9 mouse cellular contexts compared by ENCODE assay signal in genomic region chr17:47394223-47394869, GRCm38 (mm10). TPM values are rescaled to one million over a fixed set of nuclear protein-coding genes. Genes with fewer than 3 reads are reported as not detected.
DNase-seq lines count a peak whose midpoint lies in the region; ATAC-seq and TF ChIP-seq lines count a peak whose summit lies in the region.
"Had no signal": no experiment of that assay in that cellular context is flagged by ENCODE, and none has a peak within 500 bp of the region (broad histone marks: within the 10 kb centered on the region; RNA-seq: fewer than 3 reads in every experiment).

No protein-coding gene starts in this region.

- peak overlapping the region; percentile 38 for H3K4me3 ChIP-seq in forebrain, embryonic 10.5 days
- no peak overlapping the region for H3K4me3 ChIP-seq in forebrain, embryonic 15.5 days
- peak overlapping the region; percentile 70 for H3K4me3 ChIP-seq in bone marrow macrophage, adult 2 months (ENCODE audit: insufficient read depth, low read length)
- peak overlapping the region; percentile 1; the same call in 1 of the 2 replicates for H3K4me3 ChIP-seq in hindbrain, embryonic 12.5 days
- H3K4me3 ChIP-seq in limb, embryonic 14.5 days (replicated peaks; ENCODE audit: low read length), result peak overlapping the region; percentile 32
- no peak overlapping the region for H3K4me3 ChIP-seq in left cerebral cortex, adult 2 months

- 0 out of 2 replicates have a peak, but pooled peaks cover 4% of the 10 kb centered on the region for H3K9me3 ChIP-seq in forebrain, embryonic 10.5 days
- no peaks in the 10 kb centered on the region for H3K9me3 ChIP-seq in forebrain, embryonic 15.5 days
- no peaks in the 10 kb centered on the region for H3K9me3 ChIP-seq in hindbrain, embryonic 12.5 days (replicated peaks)
- H3K9me3 ChIP-seq in limb, embryonic 14.5 days (ENCODE audit: control insufficient read depth, low read length), result no peaks in the 10 kb centered on the region

- no peak for ATAC-seq in forebrain, embryonic 15.5 days (replicated peaks)
- ATAC-seq in hindbrain, embryonic 12.5 days (ENCODE audit: low FRiP score), result no peak
- no peak for ATAC-seq in limb, embryonic 14.5 days (ENCODE audit: low FRiP score, low read depth)

- H3K27me3 ChIP-seq in forebrain, embryonic 10.5 days (ENCODE audit: poor library complexity, severe bottlenecking), result peaks cover 79% of the 10 kb centered on the region
- peaks cover 30% of the 10 kb centered on the region for H3K27me3 ChIP-seq in forebrain, embryonic 15.5 days
- H3K27me3 ChIP-seq in hindbrain, embryonic 12.5 days, result peaks cover 38% of the 10 kb centered on the region
- peaks cover 25% of the 10 kb centered on the region for H3K27me3 ChIP-seq in limb, embryonic 14.5 days (ENCODE audit: control insufficient read depth, insufficient read depth, low read length)

- H3K36me3 ChIP-seq in forebrain, embryonic 10.5 days (replicated peaks), result no peaks in the 10 kb centered on the region
- no peaks in the 10 kb centered on the region for H3K36me3 ChIP-seq in forebrain, embryonic 15.5 days
- H3K36me3 ChIP-seq in hindbrain, embryonic 12.5 days, result no peaks in the 10 kb centered on the region
- no peaks in the 10 kb centered on the region for H3K36me3 ChIP-seq in limb, embryonic 14.5 days (ENCODE audit: control insufficient read depth, insufficient read depth, low read length)

- intact Hi-C loops in left cerebral cortex, adult 2 months (cut with DNase I), result no loop called here

- no peak for TF ChIP-seq POLR2A in bone marrow macrophage, adult 2 months (IDR thresholded peaks at IDR 0.05; ENCODE audit: borderline replicate concordance, low read depth, low read length)
- no peak for TF ChIP-seq POLR2A in limb, embryonic 14.5 days (IDR thresholded peaks at IDR 0.05; ENCODE audit: borderline replicate concordance, extremely low read depth, insufficient read depth, insufficient read length)

- no peak overlapping the region for H3K9ac ChIP-seq in forebrain, embryonic 15.5 days (replicated peaks)
- H3K9ac ChIP-seq in hindbrain, embryonic 12.5 days, result 0 out of 2 replicates have a peak overlapping the region, but pooled peaks have one; percentile 35
- peak overlapping the region; percentile 21; the same call in 1 of the 2 replicates for H3K9ac ChIP-seq in limb, embryonic 14.5 days (ENCODE audit: low read depth, low read length, severe bottlenecking)

- no peak for TF ChIP-seq CTCF in bone marrow macrophage, adult 2 months (IDR thresholded peaks at IDR 0.05; ENCODE audit: low read depth, low read length)
- TF ChIP-seq CTCF in left cerebral cortex, adult 2 months (IDR thresholded peaks at IDR 0.05), result no peak

- 0 out of 2 replicates have a peak overlapping the region, but pooled peaks have one; percentile 6 for H3K27ac ChIP-seq in forebrain, embryonic 10.5 days
- no peak overlapping the region for H3K27ac ChIP-seq in forebrain, embryonic 15.5 days (replicated peaks)
- peak overlapping the region; percentile 24 for H3K27ac ChIP-seq in bone marrow macrophage, adult 2 months (ENCODE audit: insufficient read depth, low read depth, low read length)
- H3K27ac ChIP-seq in hindbrain, embryonic 12.5 days, result no peak overlapping the region
- H3K27ac ChIP-seq in limb, embryonic 14.5 days (replicated peaks; ENCODE audit: low read depth, low read length), result no peak overlapping the region
- no peak overlapping the region for H3K27ac ChIP-seq in left cerebral cortex, adult 2 months

- no peak for DNase-seq in forebrain, embryonic 10.5 days (ENCODE audit: extremely low spot score, low spot score)
- no peak for DNase-seq in limb, embryonic 14.5 days (ENCODE audit: low spot score)
- peak; percentile 38 for DNase-seq in naive thymus-derived CD4-positive, alpha-beta T cell, adult 2 months (ENCODE audit: low read depth)
- no peak for DNase-seq in yolk sac, embryonic 10.5 days (ENCODE audit: low spot score)
- DNase-seq in left cerebral cortex, adult 2 months (ENCODE audit: extremely low spot score in 1 of 2, low spot score in 2 of 2), result no peak

- H3K4me1 ChIP-seq in forebrain, embryonic 10.5 days, result peaks cover 20% of the 10 kb centered on the region
- H3K4me1 ChIP-seq in forebrain, embryonic 15.5 days, result peaks cover 3% of the 10 kb centered on the region
- H3K4me1 ChIP-seq in bone marrow macrophage, adult 2 months (ENCODE audit: control insufficient read depth, insufficient read depth, low read length), result peaks cover 5% of the 10 kb centered on the region; the same call in 1 of the 2 replicates
- peaks cover 11% of the 10 kb centered on the region for H3K4me1 ChIP-seq in hindbrain, embryonic 12.5 days
- H3K4me1 ChIP-seq in limb, embryonic 14.5 days (ENCODE audit: control insufficient read depth, insufficient read depth, low read length), result peaks cover 6% of the 10 kb centered on the region; the same call in 1 of the 2 replicates

- no peak overlapping the region for H3K4me2 ChIP-seq in forebrain, embryonic 15.5 days (replicated peaks)
- peak overlapping the region; percentile 44 for H3K4me2 ChIP-seq in hindbrain, embryonic 12.5 days (replicated peaks)
- H3K4me2 ChIP-seq in limb, embryonic 14.5 days (replicated peaks; ENCODE audit: low read depth, low read length, severe bottlenecking), result peak overlapping the region; percentile 46

- 29% methylated on average over 24 of the region's 24 CpGs for WGBS in forebrain, embryonic 10.5 days
- WGBS in forebrain, embryonic 15.5 days, result 23% methylated on average over 24 of the region's 24 CpGs
- WGBS in hindbrain, embryonic 12.5 days, result 21% methylated on average over 24 of the region's 24 CpGs
- 24% methylated on average over 24 of the region's 24 CpGs for WGBS in limb, embryonic 14.5 days

RNA-seq across cellular contexts. Expression of gene Guca1a, which starts 6.0 kb away (rescaled TPM):
- 0.99 and 1.7 TPM in 2 replicates for polyA plus RNA-seq in forebrain, embryonic 10.5 days (2016; fragmentation: Nextera tagmentation; extraction: Ambion mirVana)
- 0.22 and 0.33 TPM in 2 replicates for polyA plus RNA-seq in forebrain, embryonic 15.5 days (2015; fragmentation: Nextera tagmentation; extraction: Ambion mirVana)
- polyA plus RNA-seq in bone marrow macrophage, adult 2 months (2012; ENCODE audit: insufficient read depth, insufficient read length, missing spikeins), result 20.0 and 22.0 TPM in 2 replicates
- 0.84 and 1.2 TPM in 2 replicates for polyA plus RNA-seq in hindbrain, embryonic 12.5 days (2016; fragmentation: Nextera tagmentation; extraction: Ambion mirVana)
- polyA plus RNA-seq in limb, embryonic 14.5 days (2012; rRNA removed), result 2.5 and 3.9 TPM in 2 replicates
- polyA plus RNA-seq in limb, embryonic 14.5 days (2014; fragmentation: Nextera tagmentation; extraction: Ambion mirVana), result 6.0 and 6.4 TPM in 2 replicates
- total RNA-seq in left cerebral cortex, adult 2 months (2021), result not detected
- total RNA-seq: heart, postnatal 36 days had no signal

RNA-seq across cellular contexts. Expression of gene Guca1b, which starts 9.2 kb away (rescaled TPM):
- polyA plus RNA-seq in forebrain, embryonic 10.5 days (2016; fragmentation: Nextera tagmentation; extraction: Ambion mirVana), result 1.3 and 1.5 TPM in 2 replicates
- polyA plus RNA-seq in forebrain, embryonic 15.5 days (2015; fragmentation: Nextera tagmentation; extraction: Ambion mirVana), result 0.33 and 0.39 TPM in 2 replicates
- 0.99 TPM in 2 replicates for polyA plus RNA-seq in bone marrow macrophage, adult 2 months (2012; ENCODE audit: insufficient read depth, insufficient read length, missing spikeins)
- 0.59 and 0.93 TPM in 2 replicates for polyA plus RNA-seq in hindbrain, embryonic 12.5 days (2016; fragmentation: Nextera tagmentation; extraction: Ambion mirVana)
- polyA plus RNA-seq in limb, embryonic 14.5 days (2012; rRNA removed), result 1.2 and 1.3 TPM in 2 replicates
- 0.30 and 0.44 TPM in 2 replicates for polyA plus RNA-seq in limb, embryonic 14.5 days (2014; fragmentation: Nextera tagmentation; extraction: Ambion mirVana)
- 1 to 10 TPM; 1.8 to 2.9 TPM for total RNA-seq in left cerebral cortex, adult 2 months (2021)

RNA-seq across cellular contexts. Expression of gene Mrps10, which starts 25.7 kb away (rescaled TPM):
- 77.3 and 81.9 TPM in 2 replicates for polyA plus RNA-seq in forebrain, embryonic 10.5 days (2016; fragmentation: Nextera tagmentation; extraction: Ambion mirVana)
- polyA plus RNA-seq in forebrain, embryonic 15.5 days (2015; fragmentation: Nextera tagmentation; extraction: Ambion mirVana), result 73.7 and 75.9 TPM in 2 replicates
- 20.5 and 22.7 TPM in 2 replicates for polyA plus RNA-seq in bone marrow macrophage, adult 2 months (2012; ENCODE audit: insufficient read depth, insufficient read length, missing spikeins)
- 64.3 and 69.3 TPM in 2 replicates for polyA plus RNA-seq in hindbrain, embryonic 12.5 days (2016; fragmentation: Nextera tagmentation; extraction: Ambion mirVana)
- 42.8 and 51.3 TPM in 2 replicates for polyA plus RNA-seq in limb, embryonic 14.5 days (2012; rRNA removed)
- polyA plus RNA-seq in limb, embryonic 14.5 days (2014; fragmentation: Nextera tagmentation; extraction: Ambion mirVana), result 76.0 and 77.7 TPM in 2 replicates
- total RNA-seq in left cerebral cortex, adult 2 months (2021), result 10 to 100 TPM; 28.4 to 29.1 TPM

RNA-seq across cellular contexts. Expression of gene AI661453, which starts 42.1 kb away (rescaled TPM):
- polyA plus RNA-seq in forebrain, embryonic 10.5 days (2016; fragmentation: Nextera tagmentation; extraction: Ambion mirVana), result 0.22 and 0.37 TPM in 2 replicates
- polyA plus RNA-seq in forebrain, embryonic 15.5 days (2015; fragmentation: Nextera tagmentation; extraction: Ambion mirVana), result 0.19 and 0.20 TPM in 2 replicates
- 2.8 and 3.0 TPM in 2 replicates for polyA plus RNA-seq in bone marrow macrophage, adult 2 months (2012; ENCODE audit: insufficient read depth, insufficient read length, missing spikeins)
- 0.28 and 0.34 TPM in 2 replicates for polyA plus RNA-seq in hindbrain, embryonic 12.5 days (2016; fragmentation: Nextera tagmentation; extraction: Ambion mirVana)
- 3.0 and 3.4 TPM in 2 replicates for polyA plus RNA-seq in limb, embryonic 14.5 days (2012; rRNA removed)
- polyA plus RNA-seq in limb, embryonic 14.5 days (2014; fragmentation: Nextera tagmentation; extraction: Ambion mirVana), result 2.6 and 2.7 TPM in 2 replicates
- under 1 TPM; 0.61 to 0.84 TPM for total RNA-seq in left cerebral cortex, adult 2 months (2021)

RNA-seq across cellular contexts. Expression of gene 1700001C19Rik, which starts 42.8 kb away (rescaled TPM):
- polyA plus RNA-seq in forebrain, embryonic 10.5 days (2016; fragmentation: Nextera tagmentation; extraction: Ambion mirVana), result 0.27 TPM in 1 of 2 replicates, not detected in the other
- 0.51 and 0.64 TPM in 2 replicates for polyA plus RNA-seq in forebrain, embryonic 15.5 days (2015; fragmentation: Nextera tagmentation; extraction: Ambion mirVana)
- 0.34 and 0.67 TPM in 2 replicates for polyA plus RNA-seq in bone marrow macrophage, adult 2 months (2012; ENCODE audit: insufficient read depth, insufficient read length, missing spikeins)
- 0.14 and 0.65 TPM in 2 replicates for polyA plus RNA-seq in hindbrain, embryonic 12.5 days (2016; fragmentation: Nextera tagmentation; extraction: Ambion mirVana)
- 0.25 and 0.82 TPM in 2 replicates for polyA plus RNA-seq in limb, embryonic 14.5 days (2012; rRNA removed)
- 0.50 and 0.68 TPM in 2 replicates for polyA plus RNA-seq in limb, embryonic 14.5 days (2014; fragmentation: Nextera tagmentation; extraction: Ambion mirVana)
- not detected for total RNA-seq in left cerebral cortex, adult 2 months (2021)
- total RNA-seq: heart, postnatal 36 days had no signal

Comparison
In these comparisons a context has a peak if more than half of its experiments do, and no peak if none do; other contexts are left out.
1. H3K27ac ChIP-seq: peak in forebrain, embryonic 10.5 days (single experiment) and bone marrow macrophage, adult 2 months (single experiment); none in forebrain, embryonic 15.5 days (single experiment), hindbrain, embryonic 12.5 days (single experiment), limb, embryonic 14.5 days (single experiment) and left cerebral cortex, adult 2 months (single experiment).
2. H3K4me3 ChIP-seq: peak in forebrain, embryonic 10.5 days (single experiment), bone marrow macrophage, adult 2 months (single experiment), hindbrain, embryonic 12.5 days (single experiment) and limb, embryonic 14.5 days (single experiment); none in forebrain, embryonic 15.5 days (single experiment) and left cerebral cortex, adult 2 months (single experiment).